In the genomic region with DNA sequence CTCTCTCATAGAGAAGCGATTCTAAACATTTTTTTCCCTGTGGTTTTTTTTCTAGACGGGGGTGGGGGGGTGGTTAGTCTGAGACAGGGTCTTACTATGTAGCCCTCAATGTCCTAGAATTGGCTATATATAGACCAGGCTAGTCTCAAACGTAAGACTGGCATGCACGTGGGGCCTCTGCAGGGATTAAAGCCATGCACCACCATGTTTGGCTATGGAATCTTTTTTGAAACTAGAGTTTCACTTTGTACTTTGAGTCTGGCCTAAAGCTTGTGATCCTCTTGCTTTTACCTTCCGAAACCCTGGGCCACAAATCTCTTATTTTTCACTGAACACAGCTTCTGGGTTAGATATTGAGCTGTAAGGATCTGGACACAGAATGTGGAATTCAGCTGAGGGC, we compare ENCODE assay signal across 9 mouse cellular contexts. TPM values are rescaled to one million over a fixed set of nuclear protein-coding genes. Genes with fewer than 3 reads are reported as not detected.
DNase-seq lines count a peak whose midpoint lies in the region; ATAC-seq and TF ChIP-seq lines count a peak whose summit lies in the region.
"Had no signal": no experiment of that assay in that cellular context is flagged by ENCODE, and none has a peak within 500 bp of the region (broad histone marks: within the 10 kb centered on the region; RNA-seq: fewer than 3 reads in every experiment).

No protein-coding gene starts in this region.

- TF ChIP-seq POLR2A in spleen, adult 2 months (IDR thresholded peaks at IDR 0.05; ENCODE audit: low read depth, low read length) = no peak

- no peaks in the 10 kb centered on the region for H3K4me1 ChIP-seq in spleen, adult 2 months (ENCODE audit: control insufficient read depth, insufficient read depth, insufficient read length)
- H3K4me1 ChIP-seq in limb, embryonic 15.5 days = no peaks in the 10 kb centered on the region
- H3K4me1 ChIP-seq in stomach, postnatal 0 days (replicated peaks; ENCODE audit: control insufficient read depth, insufficient read depth) = no peaks in the 10 kb centered on the region

- H3K4me2 ChIP-seq in limb, embryonic 15.5 days = peak overlapping the region; percentile 37
- H3K4me2 ChIP-seq in stomach, postnatal 0 days (replicated peaks; ENCODE audit: low read depth) = peak overlapping the region; percentile 51

- no peak for ATAC-seq in limb, embryonic 15.5 days (ENCODE audit: insufficient number of reproducible peaks, low FRiP score, low TSS enrichment, low read depth)
- no peak for ATAC-seq in stomach, postnatal 0 days (ENCODE audit: low FRiP score, low TSS enrichment)

- peak overlapping the region; percentile 87 for H3K4me3 ChIP-seq in gastrocnemius, adult 2 months
- peak overlapping the region; percentile 18; the same call in 1 of the 2 replicates for H3K4me3 ChIP-seq in spleen, adult 2 months (ENCODE audit: extremely low read depth, insufficient read depth, insufficient read length)
- no peak overlapping the region; the same call in 1 of the 2 replicates for H3K4me3 ChIP-seq in limb, embryonic 15.5 days
- H3K4me3 ChIP-seq in stomach, postnatal 0 days (ENCODE audit: low read depth, low read length) = peak overlapping the region; percentile 63

- H3K9ac ChIP-seq in limb, embryonic 15.5 days = no peak overlapping the region
- no peak overlapping the region for H3K9ac ChIP-seq in stomach, postnatal 0 days (ENCODE audit: low read length)

- H3K36me3 ChIP-seq in spleen, adult 2 months (ENCODE audit: control insufficient read depth, insufficient read depth, low read length) = no peaks in the 10 kb centered on the region
- no peaks in the 10 kb centered on the region for H3K36me3 ChIP-seq in limb, embryonic 15.5 days
- H3K36me3 ChIP-seq in stomach, postnatal 0 days (ENCODE audit: control insufficient read depth, insufficient read depth, low read length) = no peaks in the 10 kb centered on the region

- intact Hi-C loops in gastrocnemius, adult 2 months (cut with DNase I) = loop anchor here (5.0 kb wide), 1 partner anchor 37 kb away; no protein-coding TSS in a partner anchor

- no peaks in the 10 kb centered on the region for H3K27me3 ChIP-seq in spleen, adult 2 months (ENCODE audit: control insufficient read depth, insufficient read depth, low read length)
- peaks cover 10% of the 10 kb centered on the region; the same call in 1 of the 2 replicates for H3K27me3 ChIP-seq in limb, embryonic 15.5 days
- no peaks in the 10 kb centered on the region for H3K27me3 ChIP-seq in stomach, postnatal 0 days (ENCODE audit: control insufficient read depth, insufficient read depth, low read length)

- no peak for DNase-seq in gastrocnemius, adult 2 months
- no peak for DNase-seq in gastrocnemius, postnatal 4 days (ENCODE audit: low spot score in 2 of 2)
- no peak for DNase-seq in spleen, adult 2 months (ENCODE audit: low read depth in 1 of 2, low spot score in 2 of 2)
- no peak for DNase-seq in spleen, postnatal 10 days (ENCODE audit: low spot score in 2 of 2)
- no peak for DNase-seq in stomach, postnatal 0 days (ENCODE audit: low spot score)
- no peak for DNase-seq in cerebellum, postnatal 4 days (ENCODE audit: low spot score in 2 of 2)
- no peak for DNase-seq in urinary bladder, postnatal 14 days (ENCODE audit: low spot score)
- DNase-seq: lung, postnatal 4 days had no signal

- H3K27ac ChIP-seq in gastrocnemius, adult 2 months = peak overlapping the region; percentile 94
- no peak overlapping the region for H3K27ac ChIP-seq in spleen, adult 2 months (ENCODE audit: insufficient read depth, low read length)
- H3K27ac ChIP-seq in limb, embryonic 15.5 days = no peak overlapping the region
- no peak overlapping the region for H3K27ac ChIP-seq in stomach, postnatal 0 days (replicated peaks)

- no peaks in the 10 kb centered on the region for H3K9me3 ChIP-seq in limb, embryonic 15.5 days
- no peaks in the 10 kb centered on the region for H3K9me3 ChIP-seq in stomach, postnatal 0 days (ENCODE audit: control insufficient read depth, low read length)

- TF ChIP-seq EP300 in stomach, postnatal 0 days (optimal IDR thresholded peaks at IDR 0.05) = no peak

- 36% methylated on average over 5 of the region's 5 CpGs for WGBS in spleen, adult 2 months
- 52% methylated on average over 5 of the region's 5 CpGs for WGBS in limb, embryonic 15.5 days
- 53% methylated on average over 5 of the region's 5 CpGs for WGBS in stomach, postnatal 0 days

- TF ChIP-seq CTCF in gastrocnemius, adult 2 months (IDR thresholded peaks at IDR 0.05) = no peak
- no peak for TF ChIP-seq CTCF in spleen, adult 2 months (IDR thresholded peaks at IDR 0.05; ENCODE audit: extremely low read depth, insufficient read depth, insufficient read length, insufficient replicate concordance)
- TF ChIP-seq CTCF in stomach, postnatal 0 days (IDR thresholded peaks at IDR 0.05; ENCODE audit: low read depth) = no peak

RNA-seq across cellular contexts. Expression of gene Med14, which starts 2.2 kb away (rescaled TPM):
- 10 to 100 TPM; 23.3 to 27.9 TPM for total RNA-seq in gastrocnemius, adult 2 months (2021)
- total RNA-seq in gastrocnemius, postnatal 4 days (2021) = 10 to 100 TPM; 34.6 to 37.7 TPM
- 9.5 and 12.4 TPM in 2 replicates for polyA plus RNA-seq in spleen, adult 2 months (2012; rRNA removed)
- polyA plus RNA-seq in limb, embryonic 15.5 days (2015; fragmentation: Nextera tagmentation; extraction: Ambion mirVana) = 11.1 and 12.4 TPM in 2 replicates
- polyA plus RNA-seq in stomach, postnatal 0 days (2015; fragmentation: Nextera tagmentation; extraction: Ambion mirVana) = 6.8 and 7.4 TPM in 2 replicates
